Mouse (Mus musculus): ENCODE measurements around the gene Pomc.
"Not testable (repeated sequence)": the region's sequence is repeated elsewhere in the genome, so short reads cannot be mapped to it uniquely, and the experiment has no call there.

Gene Pomc

GRCm38 (mm10) chr12:3967196-3967595, 12.4 kb downstream of the Pomc start:
- DNase-seq (ENCODE audit: low read depth, low spot score): no peak

GRCm38 (mm10) chr12:3968380-3968779, 13.6 kb downstream of the Pomc start:
- peak; percentile 51 for DNase-seq (ENCODE audit: low read depth, low spot score)

- DNase-seq (ENCODE audit: low read depth, low spot score): not testable (repeated sequence)
These were observed 18.4 kb downstream of the Pomc start for GRCm38 (mm10) chr12:3973169-3973568.

GRCm38 (mm10) chr12:3980991-3981349, 26.2 kb downstream of the Pomc start:
- DNase-seq (ENCODE audit: low read depth, low spot score): no peak

- peak; percentile 99 for DNase-seq (ENCODE audit: low read depth, low spot score)
These were observed 26.8 kb downstream of the Pomc start for GRCm38 (mm10) chr12:3981350-3982131.

GRCm38 (mm10) chr12:3982257-3982656, 27.5 kb downstream of the Pomc start:
- DNase-seq (ENCODE audit: low read depth, low spot score): no peak

GRCm38 (mm10) chr12:3983736-3984135, 29.0 kb downstream of the Pomc start:
- DNase-seq (ENCODE audit: low read depth, low spot score): peak; percentile 87

- DNase-seq (ENCODE audit: low read depth, low spot score): no peak
These were observed 29.7 kb downstream of the Pomc start for GRCm38 (mm10) chr12:3984446-3984845.

- no peak for DNase-seq (ENCODE audit: low read depth, low spot score)
These were observed 35.2 kb downstream of the Pomc start for GRCm38 (mm10) chr12:3989943-3990342.

- peak; percentile 32 for DNase-seq (ENCODE audit: low read depth, low spot score)
These were observed 36.3 kb downstream of the Pomc start for GRCm38 (mm10) chr12:3991047-3991446.

- no peak for DNase-seq (ENCODE audit: low read depth, low spot score)
These were observed 42.0 kb downstream of the Pomc start for GRCm38 (mm10) chr12:3996749-3997148.

- no peak for DNase-seq (ENCODE audit: low read depth, low spot score)
These were observed 45.7 kb downstream of the Pomc start for GRCm38 (mm10) chr12:4000406-4000805.

GRCm38 (mm10) chr12:4004648-4005047, 49.9 kb downstream of the Pomc start:
- no peak for DNase-seq (ENCODE audit: low read depth, low spot score)

GRCm38 (mm10) chr12:4006079-4006478, 51.3 kb downstream of the Pomc start:
- DNase-seq (ENCODE audit: low read depth, low spot score): no peak

GRCm38 (mm10) chr12:4007181-4007580, 52.4 kb downstream of the Pomc start:
- no peak for DNase-seq (ENCODE audit: low read depth, low spot score)

GRCm38 (mm10) chr12:4007766-4008165, 53.0 kb downstream of the Pomc start:
- no peak for DNase-seq (ENCODE audit: low read depth, low spot score)

- DNase-seq (ENCODE audit: low read depth, low spot score): no peak
These were observed 54.0 kb downstream of the Pomc start for GRCm38 (mm10) chr12:4008731-4009130.

Measured in R1 (cell line).